Mouse (Mus musculus) heart, embryonic 16.5 days (tissue): ENCODE results near the gene Vmn1r15. TPM values are rescaled to one million over a fixed set of nuclear protein-coding genes. Genes with fewer than 3 reads are reported as not detected.

Experiments used
- ATAC-seq: fragments of 200-750 bp; cut with Nextera tagmentation; replicated peaks from 2 replicates; pipeline ENCODE4 v1.8.0; 2017; ENCODE audit warnings: moderate number of reproducible peaks; ENCODE audit not compliant: insufficient read depth, low FRiP score; ENCODE audit errors: extremely low read depth
- H3K27ac ChIP-seq: fragments of 300-500 bp; sonication (generic); 2 replicates; pipeline ENCODE4 v1.5.1; 2014; ENCODE audit warnings: mild to moderate bottlenecking, low read length, control low read depth, moderate library complexity
- H3K27me3 ChIP-seq: fragments of 300-500 bp; sonication (generic); 2 replicates; pipeline ENCODE4 v1.6.1; 2014; ENCODE audit warnings: low read length, mixed read lengths; ENCODE audit not compliant: control insufficient read depth, insufficient read depth
- H3K36me3 ChIP-seq: fragments of 300-500 bp; sonication (generic); 2 replicates; pipeline ENCODE4 v1.6.1; 2014; ENCODE audit not compliant: control insufficient read depth, insufficient read depth
- H3K4me1 ChIP-seq: fragments of 300-500 bp; sonication (generic); 2 replicates; pipeline ENCODE4 v1.6.1; 2014; ENCODE audit warnings: low read length, mixed read lengths; ENCODE audit not compliant: control insufficient read depth, insufficient read depth
- H3K4me2 ChIP-seq: fragments of 300-500 bp; sonication (generic); 2 replicates; pipeline ENCODE4 v1.6.1; 2014; ENCODE audit warnings: low read depth, mild to moderate bottlenecking, control low read depth, low read length
- H3K4me3 ChIP-seq: fragments of 300-500 bp; sonication (generic); 2 replicates; pipeline ENCODE4 v1.5.1; 2014; ENCODE audit warnings: mild to moderate bottlenecking, control low read depth, low read length
- H3K9ac ChIP-seq: fragments of 300-500 bp; sonication (generic); 2 replicates; pipeline ENCODE4 v1.6.1; 2014; ENCODE audit warnings: low read length, control low read depth
- H3K9me3 ChIP-seq: fragments of 300-500 bp; sonication (generic); replicated peaks from 2 replicates; pipeline ENCODE4 v1.6.1; 2016; ENCODE audit warnings: low read length; ENCODE audit not compliant: control insufficient read depth
- WGBS: fragments of 180-500 bp; shearing (Covaris S2); extraction: QIAGEN DNeasy Blood & Tissue Kit; methylation state at CpG from one replicate; pipeline ENCODE4 v1.1.7; 2014; 5-methylcytosine and 5-hydroxymethylcytosine counted together
- polyA plus RNA-seq: library from polyadenylated mRNA; unstranded; fragments of >200 nt; fragmentation: Nextera tagmentation; extraction: Ambion mirVana; gene quantifications from 2 replicates; pipeline ENCODE4 v1.2.1, GENCODE M21; 2015

Vmn1r15 gene
- not detected in 2 replicates for polyA plus RNA-seq

DNA sequence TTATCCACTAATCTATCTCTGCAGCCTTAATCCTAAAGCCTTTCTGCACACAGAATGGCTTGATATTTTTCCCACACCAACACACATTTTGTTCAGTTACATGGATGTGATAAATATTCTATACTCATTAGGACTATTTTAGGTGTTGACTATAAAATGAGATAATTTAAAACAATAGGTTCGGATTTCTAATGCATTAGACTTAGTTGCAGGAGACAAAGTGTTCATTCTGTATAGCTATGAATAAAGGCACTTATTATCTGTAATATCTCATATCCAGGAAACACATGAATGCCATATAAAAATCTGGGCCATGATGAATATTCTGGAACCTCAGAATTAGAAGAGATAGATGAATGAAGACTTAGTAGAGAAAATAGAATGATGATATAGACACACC, at the start of gene Vmn1r15:
TSS of gene Vmn1r15 (plus strand) at position 301 of the 400 bp plus-strand sequence.
- H3K4me2 ChIP-seq, result no peak within 1 kb of the TSS
- no peak for ATAC-seq
- H3K4me1 ChIP-seq, result no peaks in the 10 kb centered on the region
- no peak within 1 kb of the TSS for H3K9ac ChIP-seq
- H3K27me3 ChIP-seq, result no peaks in the 10 kb centered on the region
- H3K9me3 ChIP-seq, result no peaks in the 10 kb centered on the region
- H3K27ac ChIP-seq, result no peak within 1 kb of the TSS
- H3K4me3 ChIP-seq, result no peak within 1 kb of the TSS
- 70% methylated on average over 1 of the region's 1 CpGs for WGBS
- H3K36me3 ChIP-seq, result no peaks in the 10 kb centered on the region

GRCm38 (mm10) chr6:57231386-57231785, 26.4 kb upstream of the Vmn1r15 start, which contains the start of gene Vmn1r14:
Gene Vmn1r14, plus strand, starts transcription at chr6:57231686.
- Histone ChIP-seq H3K9me3 (no peaks in the 10 kb centered on the region), H3K4me2 (no peak within 1 kb of the TSS), H3K9ac (no peak within 1 kb of the TSS), H3K4me3 (no peak within 1 kb of the TSS), H3K27me3 (no peaks in the 10 kb centered on the region), H3K4me1 (no peaks in the 10 kb centered on the region), H3K27ac (no peak within 1 kb of the TSS), H3K36me3 (no peaks in the 10 kb centered on the region)
- WGBS, result 81% methylated on average over 3 of the region's 3 CpGs
- no peak for ATAC-seq

DNA sequence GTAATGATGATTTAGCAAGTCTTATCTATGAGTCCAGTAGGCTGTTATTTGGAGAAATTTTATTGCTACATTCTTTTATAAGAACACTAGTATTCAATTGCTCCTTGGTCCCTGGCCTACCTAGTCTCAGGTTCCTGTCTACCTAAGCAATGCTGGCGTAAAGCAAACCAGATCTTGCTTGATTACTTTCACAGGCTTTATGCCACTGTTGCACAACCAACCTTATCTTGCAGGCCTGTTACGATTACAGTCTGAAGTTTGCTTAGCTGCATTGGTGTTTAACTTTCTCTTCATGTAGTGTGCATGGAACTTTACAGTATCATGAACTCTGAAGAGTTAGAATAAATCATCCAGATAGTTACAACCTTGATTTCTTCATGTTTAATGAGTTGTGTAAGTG, 3.2 kb downstream of the Vmn1r15 start:
- H3K4me3 ChIP-seq, result no peak overlapping the region
- H3K4me1 ChIP-seq, result no peaks in the 10 kb centered on the region
- ATAC-seq, result no peak
- no peaks in the 10 kb centered on the region for H3K9me3 ChIP-seq
- H3K36me3 ChIP-seq, result no peaks in the 10 kb centered on the region
- H3K4me2 ChIP-seq, result no peak overlapping the region
- H3K27me3 ChIP-seq, result no peaks in the 10 kb centered on the region
- H3K9ac ChIP-seq, result no peak overlapping the region
- H3K27ac ChIP-seq, result no peak overlapping the region
- 75% methylated on average over 2 of the region's 2 CpGs for WGBS

- H3K4me2 ChIP-seq, result no peak overlapping the region
- no peaks in the 10 kb centered on the region for H3K36me3 ChIP-seq
- H3K4me3 ChIP-seq, result no peak overlapping the region
- no peaks in the 10 kb centered on the region for H3K27me3 ChIP-seq
- H3K4me1 ChIP-seq, result no peaks in the 10 kb centered on the region
- H3K9me3 ChIP-seq, result no peaks in the 10 kb centered on the region
- no peak overlapping the region for H3K9ac ChIP-seq
- ATAC-seq, result no peak
- WGBS, result 63% methylated on average over 3 of the region's 3 CpGs
- no peak overlapping the region for H3K27ac ChIP-seq
Measured at GRCm38 (mm10) chr6:57271881-57272280, 14.1 kb downstream of the Vmn1r15 start.

DNA sequence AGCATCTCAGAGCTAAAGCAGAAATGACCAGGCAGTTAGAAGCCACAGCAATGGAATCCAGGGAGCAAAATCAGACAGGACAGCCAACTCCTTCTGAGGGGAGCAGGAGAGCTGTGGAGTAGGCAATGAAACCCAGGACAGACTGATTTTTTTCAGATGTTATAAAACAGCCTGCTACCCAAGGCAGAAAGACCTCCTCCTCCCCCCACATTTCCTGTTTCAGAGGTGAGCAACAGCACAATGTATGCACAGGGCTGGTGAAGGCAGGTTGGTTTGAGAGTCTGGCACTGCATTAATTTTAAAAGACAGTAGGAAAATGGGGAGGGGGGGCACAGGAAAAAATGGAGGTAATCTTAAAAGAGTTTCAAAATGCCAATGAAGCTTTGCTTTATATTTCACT, 14.8 kb downstream of the Vmn1r15 start:
- no peak overlapping the region for H3K9ac ChIP-seq
- ATAC-seq, result no peak
- no peaks in the 10 kb centered on the region for H3K36me3 ChIP-seq

DNA sequence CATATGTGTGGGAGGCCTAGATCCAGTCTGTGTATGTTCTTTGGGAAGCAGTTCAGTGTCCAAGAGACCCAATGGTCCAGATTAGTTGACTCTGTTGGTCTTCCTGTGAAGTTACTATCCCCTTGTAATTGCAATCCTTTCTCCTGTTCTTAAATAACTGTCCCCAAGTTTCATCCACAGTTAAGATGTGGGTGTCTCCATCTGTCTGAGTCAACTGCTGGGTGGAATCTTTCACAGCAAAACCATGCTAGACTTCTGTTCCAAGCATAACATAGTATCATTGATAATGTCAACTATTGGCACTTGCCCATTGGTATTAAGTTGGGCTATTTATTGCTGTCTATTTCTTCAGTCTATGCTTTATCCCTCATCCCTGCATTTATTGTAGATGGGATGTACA, 21.2 kb downstream of the Vmn1r15 start:
- Histone ChIP-seq H3K4me2 (no peak overlapping the region), H3K36me3 (no peaks in the 10 kb centered on the region), H3K9me3 (no peaks in the 10 kb centered on the region), H3K27ac (no peak overlapping the region), H3K4me1 (no peaks in the 10 kb centered on the region), H3K4me3 (no peak overlapping the region), H3K9ac (no peak overlapping the region), H3K27me3 (no peaks in the 10 kb centered on the region)
- no peak for ATAC-seq

More for the DNA sequence above, 14.8 kb downstream of the Vmn1r15 start:
- no peaks in the 10 kb centered on the region for H3K27me3 ChIP-seq
- H3K4me2 ChIP-seq, result no peak overlapping the region
- no peak overlapping the region for H3K27ac ChIP-seq
- no peak overlapping the region for H3K4me3 ChIP-seq
- no peaks in the 10 kb centered on the region for H3K4me1 ChIP-seq
- H3K9me3 ChIP-seq, result no peaks in the 10 kb centered on the region

Other genes with a start within 250 kb of the Vmn1r15 start
- gene Vmn1r7, start 232.6 kb upstream of the Vmn1r15 start, polyA plus RNA-seq, result not detected in 2 replicates
- not detected in 2 replicates for gene Vmn1r8, start 225.7 kb upstream of the Vmn1r15 start, polyA plus RNA-seq
- gene Vmn1r9, start 191.2 kb upstream of the Vmn1r15 start, polyA plus RNA-seq, result not detected in 2 replicates
- not detected in 2 replicates for gene Vmn1r10, start 148.5 kb upstream of the Vmn1r15 start, polyA plus RNA-seq
- gene Vmn1r11, start 124.5 kb upstream of the Vmn1r15 start, polyA plus RNA-seq, result not detected in 2 replicates
- not detected in 2 replicates for gene Vmn1r12, start 101.0 kb upstream of the Vmn1r15 start, polyA plus RNA-seq
- not detected in 2 replicates for gene Vmn1r13, start 54.7 kb upstream of the Vmn1r15 start, polyA plus RNA-seq
- not detected in 2 replicates for gene Vmn1r14, start 26.3 kb upstream of the Vmn1r15 start, polyA plus RNA-seq
- not detected in 2 replicates for gene Vmn1r16, start 71.5 kb downstream of the Vmn1r15 start, polyA plus RNA-seq
- not detected in 2 replicates for gene Vmn1r17, start 105.8 kb downstream of the Vmn1r15 start, polyA plus RNA-seq
- not detected in 2 replicates for gene Vmn1r18, start 137.8 kb downstream of the Vmn1r15 start, polyA plus RNA-seq
- not detected in 2 replicates for gene Vmn1r19, start 145.8 kb downstream of the Vmn1r15 start, polyA plus RNA-seq
- not detected in 2 replicates for gene Vmn1r20, start 171.0 kb downstream of the Vmn1r15 start, polyA plus RNA-seq